Mouse (Mus musculus) olfactory bulb, adult 2 months (tissue): ENCODE measurements at regions not wholly inside any gene's neighbourhood (a gene's known extent, or its start where the extent isn't known, plus 50 kb on each side); places are given as distances from the start of the nearest gene placed in this dataset.

Experiments used
- H3K27ac ChIP-seq: fragments of 200-500 bp; 2 replicates; pipeline ENCODE4 v1.5.1; 2012; ENCODE audit warnings: low read depth, low read length; ENCODE audit not compliant: insufficient read depth
- H3K4me1 ChIP-seq: fragments of 200-500 bp; 2 replicates; pipeline ENCODE4 v1.6.1; 2012; ENCODE audit warnings: low read length; ENCODE audit not compliant: control insufficient read depth, insufficient read depth
- H3K4me3 ChIP-seq: fragments of 200-500 bp; 2 replicates; pipeline ENCODE4 v1.5.1; 2012; ENCODE audit warnings: mild to moderate bottlenecking, low read depth, low read length, moderate library complexity; ENCODE audit not compliant: insufficient read depth
- CTCF ChIP-seq: fragments of 200-500 bp; IDR thresholded peaks from 2 replicates; pipeline ENCODE4 v1.5.1; 2012; ENCODE audit warnings: low read depth, mild to moderate bottlenecking, low read length, moderate library complexity; ENCODE audit not compliant: insufficient read depth
- POLR2A ChIP-seq: fragments of 200-500 bp; IDR thresholded peaks from 2 replicates; pipeline ENCODE4 v1.6.1; 2012; ENCODE audit warnings: mild to moderate bottlenecking, low read depth, low read length, moderate library complexity; ENCODE audit not compliant: insufficient read depth
- WGBS: fragments of 180-500 bp; shearing (Covaris S2); methylation state at CpG from one replicate; pipeline ENCODE4 v1.1.7; 2018; 5-methylcytosine and 5-hydroxymethylcytosine counted together

GRCm38 (mm10) chr3:144305456-144305855 is 100.4 kb upstream of the Lmo4 start:
- Histone ChIP-seq H3K4me3 (no peak overlapping the region), H3K4me1 (peaks cover 10% of the 10 kb centered on the region), H3K27ac (no peak overlapping the region)
- TF ChIP-seq CTCF: no peak
- no peak for TF ChIP-seq POLR2A
- WGBS: 40% methylated on average over 4 of the region's 4 CpGs

- no peak overlapping the region for H3K4me3 ChIP-seq
- H3K4me1 ChIP-seq: peaks cover 10% of the 10 kb centered on the region
- H3K27ac ChIP-seq: no peak overlapping the region
- TF ChIP-seq CTCF (no peak), POLR2A (no peak)
- whole genome bisulfite sequencing: 8% methylated on average over 4 of the region's 4 CpGs
Observed at GRCm38 (mm10) chr3:144304924-144305323, 99.9 kb upstream of the Lmo4 start.

GRCm38 (mm10) chr3:144302626-144303025 is 97.6 kb upstream of the Lmo4 start:
- Histone ChIP-seq H3K4me3 (no peak overlapping the region), H3K4me1 (peaks cover 10% of the 10 kb centered on the region), H3K27ac (no peak overlapping the region)
- TF ChIP-seq POLR2A (no peak), CTCF (no peak)
- WGBS: 97% methylated on average over 3 of the region's 3 CpGs

- TF ChIP-seq CTCF (no peak), POLR2A (no peak)
- H3K27ac ChIP-seq: no peak overlapping the region
- peaks cover 10% of the 10 kb centered on the region for H3K4me1 ChIP-seq
- H3K4me3 ChIP-seq: no peak overlapping the region
- WGBS: 79% methylated on average over 3 of the region's 3 CpGs
Observed at GRCm38 (mm10) chr3:144301068-144301467, 96.0 kb upstream of the Lmo4 start.

GRCm38 (mm10) chr3:144299239-144299638 is 94.2 kb upstream of the Lmo4 start:
- TF ChIP-seq POLR2A (no peak), CTCF (no peak)
- no peak overlapping the region for H3K4me3 ChIP-seq
- WGBS: 96% methylated on average over 5 of the region's 5 CpGs
- H3K4me1 ChIP-seq: no peaks in the 10 kb centered on the region
- H3K27ac ChIP-seq: no peak overlapping the region

- H3K4me3 ChIP-seq: no peak overlapping the region
- 62% methylated on average over 3 of the region's 3 CpGs for WGBS
- H3K4me1 ChIP-seq: no peaks in the 10 kb centered on the region
- no peak for TF ChIP-seq CTCF
- no peak for TF ChIP-seq POLR2A
- H3K27ac ChIP-seq: no peak overlapping the region
Observed at GRCm38 (mm10) chr3:144289489-144289888, 84.5 kb upstream of the Lmo4 start.

- Histone ChIP-seq H3K4me3 (no peak overlapping the region), H3K4me1 (no peaks in the 10 kb centered on the region), H3K27ac (no peak overlapping the region)
- TF ChIP-seq CTCF (no peak), POLR2A (no peak)
- WGBS: 92% methylated on average over 8 of the region's 8 CpGs
Observed at GRCm38 (mm10) chr3:144286100-144286499, 81.1 kb upstream of the Lmo4 start.

GRCm38 (mm10) chr3:144284326-144284725 is 79.3 kb upstream of the Lmo4 start:
- no peaks in the 10 kb centered on the region for H3K4me1 ChIP-seq
- TF ChIP-seq POLR2A (no peak), CTCF (no peak)
- 86% methylated on average over 3 of the region's 3 CpGs for WGBS
- H3K27ac ChIP-seq: no peak overlapping the region
- no peak overlapping the region for H3K4me3 ChIP-seq

GRCm38 (mm10) chr3:144273115-144273514 is 68.1 kb upstream of the Lmo4 start:
- Histone ChIP-seq H3K4me1 (no peaks in the 10 kb centered on the region), H3K27ac (no peak overlapping the region), H3K4me3 (no peak overlapping the region)
- TF ChIP-seq POLR2A (no peak), CTCF (no peak)
- WGBS: 82% methylated on average over 5 of the region's 5 CpGs

- Histone ChIP-seq H3K4me1 (no peaks in the 10 kb centered on the region), H3K4me3 (no peak overlapping the region), H3K27ac (no peak overlapping the region)
- WGBS: 66% methylated on average over 6 of the region's 6 CpGs
- no peak for TF ChIP-seq CTCF
- TF ChIP-seq POLR2A: no peak
Observed at GRCm38 (mm10) chr3:144270206-144270605, 65.2 kb upstream of the Lmo4 start.
